Mouse (Mus musculus) hindbrain, embryonic 14.5 days (tissue): ENCODE results near the gene Galnt2. TPM values are rescaled to one million over a fixed set of nuclear protein-coding genes. Genes with fewer than 3 reads are reported as not detected.

ENCODE experiments used
- ATAC-seq: fragments of 200-750 bp; cut with Nextera tagmentation; 2 replicates; pipeline ENCODE4 v1.8.0; 2017; ENCODE audit warnings: moderate number of reproducible peaks, mild to moderate bottlenecking, moderate TSS enrichment, moderate library complexity; ENCODE audit not compliant: low FRiP score
- DNase-seq: peaks from one replicate; pipeline ENCODE4 v3.0.0-alpha.2; 2015; ENCODE audit warnings: low spot score
- H3K27ac ChIP-seq: fragments of 300-500 bp; sonication (generic); 2 replicates; pipeline ENCODE4 v1.5.1; 2014; ENCODE audit warnings: mild to moderate bottlenecking, moderate library complexity
- H3K27me3 ChIP-seq: fragments of 300-500 bp; sonication (generic); 2 replicates; pipeline ENCODE4 v1.6.1; 2014; ENCODE audit warnings: mild to moderate bottlenecking, low read length, mixed read lengths; ENCODE audit not compliant: control insufficient read depth, insufficient read depth
- H3K36me3 ChIP-seq: fragments of 300-500 bp; sonication (generic); replicated peaks from 2 replicates; pipeline ENCODE4 v1.6.1; 2014; ENCODE audit not compliant: control insufficient read depth, insufficient read depth
- H3K4me1 ChIP-seq: fragments of 300-500 bp; sonication (generic); replicated peaks from 2 replicates; pipeline ENCODE4 v1.6.1; 2014; ENCODE audit warnings: antibody characterized with exemption, low read length, mixed read lengths; ENCODE audit not compliant: control insufficient read depth, insufficient read depth
- H3K4me2 ChIP-seq: fragments of 300-500 bp; sonication (generic); replicated peaks from 2 replicates; pipeline ENCODE4 v1.6.1; 2014; ENCODE audit warnings: mild to moderate bottlenecking, moderate library complexity
- H3K4me3 ChIP-seq: fragments of 300-500 bp; sonication (generic); replicated peaks from 2 replicates; pipeline ENCODE4 v1.5.1; 2014; ENCODE audit warnings: mild to moderate bottlenecking, low read length
- H3K9ac ChIP-seq: fragments of 300-500 bp; sonication (generic); 2 replicates; pipeline ENCODE4 v1.6.1; 2014
- H3K9me3 ChIP-seq: fragments of 300-500 bp; sonication (generic); 2 replicates; pipeline ENCODE4 v1.6.1; 2016; ENCODE audit warnings: low read length; ENCODE audit not compliant: control insufficient read depth
- WGBS: fragments of 180-500 bp; shearing (Covaris S2); extraction: QIAGEN DNeasy Blood & Tissue Kit; methylation state at CpG from one replicate; pipeline ENCODE4 v1.1.7; 2014; 5-methylcytosine and 5-hydroxymethylcytosine counted together
- polyA plus RNA-seq: library from polyadenylated mRNA; unstranded; fragments of >200 nt; fragmentation: Nextera tagmentation; extraction: Ambion mirVana; gene quantifications from 2 replicates; pipeline ENCODE4 v1.2.1, GENCODE M21; 2014

Gene Galnt2
- polyA plus RNA-seq, 1 experiment from 2014 or later = 62.9 TPM

- 91% methylated on average over 5 of the region's 5 CpGs for WGBS
- H3K27ac ChIP-seq = no peak overlapping the region
- H3K9me3 ChIP-seq = no peaks in the 10 kb centered on the region
- DNase-seq (no peak), ATAC-seq (no peak)
- H3K36me3 ChIP-seq = peaks cover 21% of the 10 kb centered on the region; the same call in 1 of the 2 replicates
- no peak overlapping the region for H3K9ac ChIP-seq
- no peaks in the 10 kb centered on the region for H3K27me3 ChIP-seq
- no peaks in the 10 kb centered on the region for H3K4me1 ChIP-seq
- H3K4me2 ChIP-seq = no peak overlapping the region
- H3K4me3 ChIP-seq = no peak overlapping the region
Measured at GRCm38 (mm10) chr8:124373753-124374152, 142.6 kb downstream of the Galnt2 start.

- Histone ChIP-seq H3K4me2 (no peak overlapping the region), H3K4me1 (no peaks in the 10 kb centered on the region), H3K36me3 (peaks cover 16% of the 10 kb centered on the region; the same call in 1 of the 2 replicates), H3K27me3 (no peaks in the 10 kb centered on the region), H3K27ac (no peak overlapping the region), H3K9me3 (no peaks in the 10 kb centered on the region), H3K9ac (no peak overlapping the region), H3K4me3 (no peak overlapping the region)
- WGBS = 83% methylated on average over 6 of the region's 6 CpGs
- DNase-seq = no peak
- ATAC-seq = no peak
Measured at GRCm38 (mm10) chr8:124375168-124375567, 144.0 kb downstream of the Galnt2 start.

- DNase-seq (no peak), ATAC-seq (no peak)
- Histone ChIP-seq H3K4me3 (no peak overlapping the region), H3K9me3 (no peaks in the 10 kb centered on the region), H3K27ac (no peak overlapping the region), H3K9ac (no peak overlapping the region), H3K36me3 (peaks cover 13% of the 10 kb centered on the region; the same call in 1 of the 2 replicates), H3K27me3 (no peaks in the 10 kb centered on the region), H3K4me1 (no peaks in the 10 kb centered on the region), H3K4me2 (no peak overlapping the region)
- 89% methylated on average over 9 of the region's 9 CpGs for WGBS
Measured at GRCm38 (mm10) chr8:124375727-124376126, 144.5 kb downstream of the Galnt2 start.

DNA sequence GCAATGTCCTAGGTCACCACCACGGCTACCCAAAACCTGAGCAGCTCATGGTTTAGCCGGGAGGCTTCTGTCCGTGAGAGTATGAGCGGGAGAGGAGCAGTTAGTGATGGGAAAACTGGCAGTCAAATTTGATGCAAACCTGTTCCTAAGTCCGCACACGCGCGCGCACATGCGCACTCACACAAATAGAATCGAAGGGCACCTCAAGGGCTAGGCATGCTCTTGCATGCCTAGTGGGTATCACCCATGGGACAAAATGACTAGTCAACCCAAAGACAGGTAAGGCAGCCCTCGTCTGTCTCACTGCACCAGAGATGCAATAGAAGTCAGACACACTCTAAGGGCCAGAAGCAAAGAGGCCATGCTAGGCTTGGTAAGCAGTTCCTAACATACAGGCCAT lies 145.2 kb downstream of the Galnt2 start:
- DNase-seq (no peak), ATAC-seq (no peak)
- H3K4me2 ChIP-seq = no peak overlapping the region
- no peak overlapping the region for H3K4me3 ChIP-seq
- no peak overlapping the region for H3K27ac ChIP-seq
- peaks cover 16% of the 10 kb centered on the region for H3K36me3 ChIP-seq
- no peak overlapping the region for H3K9ac ChIP-seq
- H3K9me3 ChIP-seq = no peaks in the 10 kb centered on the region
- 94% methylated on average over 12 of the region's 12 CpGs for WGBS
- H3K27me3 ChIP-seq = no peaks in the 10 kb centered on the region
- no peaks in the 10 kb centered on the region for H3K4me1 ChIP-seq

DNA sequence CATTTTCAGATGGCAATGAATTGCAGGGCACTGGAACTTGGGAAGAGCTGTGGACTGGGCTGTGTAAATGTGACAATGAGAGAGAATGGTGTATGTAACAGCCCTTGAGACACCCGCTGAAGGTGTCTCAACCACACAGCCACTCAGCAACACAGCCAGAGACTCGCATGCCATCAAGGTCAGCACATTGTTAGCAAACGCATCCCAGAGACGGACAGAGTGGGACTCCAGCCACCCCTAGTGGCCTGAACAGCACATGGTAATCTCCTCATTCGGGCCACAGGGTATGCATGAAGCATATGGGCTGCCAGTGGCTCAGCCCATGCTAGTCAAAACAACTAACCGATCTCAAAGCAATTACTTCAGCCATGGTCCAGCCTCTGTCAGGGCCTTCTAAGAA lies 148.1 kb downstream of the Galnt2 start:
- H3K4me2 ChIP-seq = no peak overlapping the region
- 65% methylated on average over 6 of the region's 6 CpGs for WGBS
- no peak for ATAC-seq
- no peak overlapping the region for H3K27ac ChIP-seq
- no peak overlapping the region for H3K4me3 ChIP-seq
- H3K9me3 ChIP-seq = no peaks in the 10 kb centered on the region
- H3K27me3 ChIP-seq = no peaks in the 10 kb centered on the region
- DNase-seq = no peak
- no peak overlapping the region for H3K9ac ChIP-seq
- H3K4me1 ChIP-seq = peaks cover 9% of the 10 kb centered on the region
- H3K36me3 ChIP-seq = peaks cover 14% of the 10 kb centered on the region

GRCm38 (mm10) chr8:124382235-124382634 lies 151.0 kb downstream of the Galnt2 start:
- peak; percentile 39 for DNase-seq
- WGBS = 38% methylated on average over 10 of the region's 10 CpGs
- no peaks in the 10 kb centered on the region for H3K9me3 ChIP-seq
- H3K4me1 ChIP-seq = peaks cover 12% of the 10 kb centered on the region
- peak overlapping the region; percentile 64; the same call in 1 of the 2 replicates for H3K27ac ChIP-seq
- H3K36me3 ChIP-seq = peaks cover 8% of the 10 kb centered on the region
- no peak overlapping the region for H3K4me2 ChIP-seq
- H3K9ac ChIP-seq = no peak overlapping the region
- H3K4me3 ChIP-seq = no peak overlapping the region
- ATAC-seq = peak; percentile 69
- H3K27me3 ChIP-seq = no peaks in the 10 kb centered on the region

- H3K4me2 ChIP-seq = no peak overlapping the region
Measured at GRCm38 (mm10) chr8:124384336-124384735, 153.1 kb downstream of the Galnt2 start.

DNA sequence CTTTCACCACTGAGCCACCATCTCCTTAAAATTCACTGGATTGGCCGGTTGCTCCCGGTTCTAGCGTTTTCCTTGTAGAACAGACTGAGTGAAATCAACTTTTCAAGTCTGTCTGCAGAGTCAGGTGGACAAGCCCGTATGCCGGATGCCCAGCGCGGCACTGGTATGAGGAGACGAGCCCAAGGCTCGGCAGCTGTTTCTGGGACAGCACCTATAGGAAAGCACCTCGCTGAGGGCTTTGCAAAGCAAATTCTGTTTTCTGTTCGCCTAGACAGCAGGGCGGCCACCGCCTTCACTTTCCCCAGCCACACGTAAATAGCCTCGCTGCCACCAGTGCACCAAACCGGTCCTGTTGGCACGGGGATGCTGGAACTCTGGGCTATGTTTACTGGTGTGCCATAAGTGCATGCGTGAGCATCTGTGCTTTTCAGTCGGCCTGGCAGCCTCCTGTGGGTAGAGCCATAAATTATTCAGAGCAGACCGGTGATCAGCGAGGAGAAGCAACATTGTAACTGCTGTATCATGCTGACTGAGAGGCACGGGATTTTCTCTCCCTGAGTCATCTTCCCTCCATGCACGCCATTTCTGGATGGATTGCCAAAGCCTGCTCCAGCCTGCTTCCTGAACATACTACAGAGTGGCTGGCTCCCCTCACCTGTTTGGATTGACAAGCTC lies 155.2 kb downstream of the Galnt2 start:
- H3K9me3 ChIP-seq = no peaks in the 10 kb centered on the region
- H3K4me3 ChIP-seq = no peak overlapping the region
- H3K4me1 ChIP-seq = peaks cover 12% of the 10 kb centered on the region
- H3K4me2 ChIP-seq = no peak overlapping the region
- no peak overlapping the region for H3K9ac ChIP-seq
- DNase-seq (peak; percentile 37), ATAC-seq (peak; percentile 54; the same call in 1 of the 2 replicates)
- WGBS = 71% methylated on average over 23 of the region's 23 CpGs
- no peaks in the 10 kb centered on the region for H3K27me3 ChIP-seq
- peaks cover 6% of the 10 kb centered on the region; the same call in 1 of the 2 replicates for H3K36me3 ChIP-seq
- H3K27ac ChIP-seq = peak overlapping the region; percentile 36; the same call in 1 of the 2 replicates

More at GRCm38 (mm10) chr8:124384336-124384735, 153.1 kb downstream of the Galnt2 start:
- peaks cover 8% of the 10 kb centered on the region; the same call in 1 of the 2 replicates for H3K36me3 ChIP-seq
- no peak overlapping the region for H3K9ac ChIP-seq
- H3K4me3 ChIP-seq = no peak overlapping the region
- 95% methylated on average over 19 of the region's 19 CpGs for WGBS
- no peak for ATAC-seq
- H3K27me3 ChIP-seq = no peaks in the 10 kb centered on the region
- H3K9me3 ChIP-seq = no peaks in the 10 kb centered on the region
- no peak overlapping the region for H3K27ac ChIP-seq
- H3K4me1 ChIP-seq = peaks cover 12% of the 10 kb centered on the region
- DNase-seq = no peak

DNA sequence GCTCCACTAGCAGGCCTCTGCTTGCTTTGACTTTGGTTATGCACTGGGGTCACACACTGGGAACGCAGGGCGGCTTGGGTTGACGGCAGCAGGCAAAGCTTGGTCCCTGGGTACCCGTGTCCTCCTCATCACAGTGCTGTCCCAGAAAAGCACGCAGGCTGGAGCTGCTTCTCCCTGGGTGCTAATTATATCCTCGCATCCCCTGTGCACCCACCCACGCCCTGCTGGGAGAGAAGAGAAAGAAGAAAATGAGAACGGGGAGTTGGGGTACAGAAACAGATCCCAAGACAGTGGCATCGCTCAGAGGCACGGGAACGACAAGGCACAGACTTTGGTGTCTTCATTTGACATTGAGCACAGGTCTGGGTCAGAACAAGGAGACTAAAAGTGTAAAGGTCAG lies 158.3 kb downstream of the Galnt2 start:
- H3K4me3 ChIP-seq = no peak overlapping the region
- WGBS = 87% methylated on average over 11 of the region's 11 CpGs

More for the DNA sequence above, 158.3 kb downstream of the Galnt2 start:
- H3K4me1 ChIP-seq = 0 out of 2 replicates have a peak, but pooled peaks cover 3% of the 10 kb centered on the region
- H3K27me3 ChIP-seq = no peaks in the 10 kb centered on the region
- H3K9ac ChIP-seq = no peak overlapping the region
- H3K27ac ChIP-seq = no peak overlapping the region
- no peak overlapping the region for H3K4me2 ChIP-seq
- H3K36me3 ChIP-seq = no peaks in the 10 kb centered on the region
- DNase-seq = no peak
- no peak for ATAC-seq
- no peaks in the 10 kb centered on the region for H3K9me3 ChIP-seq
